Mouse (Mus musculus): Measurements from ENCODE around the gene Ggta1. TPM values are rescaled to one million over a fixed set of nuclear protein-coding genes. Genes with fewer than 3 reads are reported as not detected.

Ggta1 gene
- total and polyA plus RNA-seq, 3 experiments, result 40.5 to 55.8 (median 46.9) TPM

DNA sequence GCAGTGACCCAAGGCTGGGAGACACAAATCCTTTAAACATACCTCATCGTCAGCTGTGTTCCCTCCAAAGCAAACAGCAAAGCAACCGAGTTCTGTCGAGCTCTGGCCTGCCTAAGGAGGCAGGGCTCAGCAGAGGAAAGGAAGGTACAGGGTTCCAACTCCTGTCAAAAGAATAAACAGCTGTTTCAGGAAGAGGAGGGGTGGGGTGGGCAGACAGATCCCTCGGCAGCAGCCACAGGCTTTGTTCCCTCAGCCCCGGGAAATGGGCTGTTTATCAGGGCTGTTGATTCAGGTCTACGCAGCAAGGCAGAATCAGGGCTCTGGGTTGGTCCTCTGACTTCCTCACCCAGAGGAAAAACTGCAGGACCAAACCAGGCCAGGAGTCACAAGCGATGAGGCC is 30.6 kb downstream of the Ggta1 start:
- dilution Hi-C loops (cut with MboI; ENCODE audit: extremely low pct_ligation_motif_present, extremely low pct_unique_long_range_greater_than_20kb, low sequenced_read_pairs), result no loop called here
- peaks cover 48% of the 10 kb centered on the region for H3K79me2 ChIP-seq (replicated peaks; ENCODE audit: control insufficient read depth, extremely low read depth, insufficient read depth, poor library complexity, severe bottlenecking)
- peaks cover 18 to 35% of the 10 kb centered on the region in 2 experiments for H3K4me1 ChIP-seq (ENCODE audit: control insufficient read depth in 1 of 2, insufficient read depth in 2 of 2)
- DNase-seq (ENCODE audit: extremely low read depth), result no peak
- H3K4me3 ChIP-seq (replicated peaks in 1 of 3; ENCODE audit: low read depth in 2 of 3, low read length in 2 of 3, poor library complexity in 1 of 3), result no peak overlapping the region
- no peaks in the 10 kb centered on the region for H3K9me3 ChIP-seq (replicated peaks; ENCODE audit: low read length)
- in situ Hi-C loops (cut with MboI; ENCODE audit: low pct_ligation_motif_present, low pct_unique_long_range_greater_than_20kb, low sequenced_read_pairs), result no loop called here
- TF ChIP-seq ZC3H11A (IDR thresholded peaks at IDR 0.05; ENCODE audit: low read depth, low read length) (no peak), USF1 (IDR thresholded peaks at IDR 0.05; ENCODE audit: low read depth, low read length) (no peak), MAZ (IDR thresholded peaks at IDR 0.05; ENCODE audit: low read depth, low read length) (no peak), CHD2 (IDR thresholded peaks at IDR 0.05; ENCODE audit: low read length) (no peak), USF2 (conservative IDR thresholded peaks at IDR 0.05; ENCODE audit: low read depth, low read length) (no peak), E2F4 (IDR thresholded peaks at IDR 0.05; ENCODE audit: insufficient replicate concordance, low read depth, low read length) (no peak), MYC (IDR thresholded peaks at IDR 0.05; ENCODE audit: low read depth, low read length) (no peak), CTCF (conservative IDR thresholded peaks at IDR 0.05 in 1 of 2, IDR thresholded peaks at IDR 0.05 in 1 of 2; ENCODE audit: low read depth in 2 of 2, low read length in 2 of 2) (no peak), ELF1 (IDR thresholded peaks at IDR 0.05; ENCODE audit: low read depth, low read length) (no peak), SMC3 (IDR thresholded peaks at IDR 0.05; ENCODE audit: low read depth, low read length) (no peak), ETS1 (conservative IDR thresholded peaks at IDR 0.05; ENCODE audit: low read depth, low read length) (no peak), TCF12 (IDR thresholded peaks at IDR 0.05; ENCODE audit: low read depth, low read length) (no peak)
- no peak overlapping the region for H3K4me2 ChIP-seq (ENCODE audit: insufficient read depth, low read depth, poor library complexity, severe bottlenecking)
- H3K36me3 ChIP-seq (replicated peaks in 1 of 2; ENCODE audit: control insufficient read depth in 1 of 2, insufficient read depth in 1 of 2, low read length in 1 of 2), result peaks cover 68 to 90% of the 10 kb centered on the region in 2 experiments
- no peak overlapping the region for H3K9ac ChIP-seq (ENCODE audit: insufficient read depth, low read depth)
- no peaks in the 10 kb centered on the region for H3K27me3 ChIP-seq (replicated peaks)
- H3K27ac ChIP-seq (ENCODE audit: insufficient read depth, low read depth), result no peak overlapping the region

DNA sequence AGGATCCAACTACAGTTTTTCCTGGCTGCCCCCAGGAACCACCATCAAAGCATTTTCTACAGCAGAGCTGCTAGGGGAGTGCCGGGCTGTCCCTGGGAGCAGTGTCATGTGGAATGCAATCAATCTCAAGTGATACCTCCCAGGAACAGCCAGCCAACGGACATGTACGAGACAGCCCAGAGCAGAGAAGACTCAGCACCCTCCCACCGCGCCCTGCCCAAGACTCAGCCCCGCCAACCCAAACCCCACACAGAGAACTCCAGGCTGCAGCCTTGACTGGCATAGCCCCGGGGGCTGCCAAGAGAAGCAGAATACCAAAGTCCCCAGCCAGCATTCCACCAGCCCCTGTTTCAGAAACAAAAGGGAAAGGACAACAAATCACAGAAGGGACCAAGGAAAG is 31.0 kb downstream of the Ggta1 start:
- Histone ChIP-seq H3K4me3 (replicated peaks in 1 of 3; ENCODE audit: low read depth in 2 of 3, low read length in 2 of 3, poor library complexity in 1 of 3) (no peak overlapping the region), H3K9me3 (replicated peaks; ENCODE audit: low read length) (no peaks in the 10 kb centered on the region), H3K9ac (ENCODE audit: insufficient read depth, low read depth) (no peak overlapping the region), H3K4me2 (ENCODE audit: insufficient read depth, low read depth, poor library complexity, severe bottlenecking) (no peak overlapping the region), H3K27me3 (replicated peaks) (no peaks in the 10 kb centered on the region), H3K4me1 (ENCODE audit: control insufficient read depth in 1 of 2, insufficient read depth in 2 of 2) (peaks cover 18 to 37% of the 10 kb centered on the region in 2 experiments), H3K79me2 (replicated peaks; ENCODE audit: control insufficient read depth, extremely low read depth, insufficient read depth, poor library complexity, severe bottlenecking) (peaks cover 48% of the 10 kb centered on the region), H3K36me3 (replicated peaks in 1 of 2; ENCODE audit: control insufficient read depth in 1 of 2, insufficient read depth in 1 of 2, low read length in 1 of 2) (peaks cover 70 to 90% of the 10 kb centered on the region in 2 experiments), H3K27ac (ENCODE audit: insufficient read depth, low read depth) (no peak overlapping the region)
- no peak for TF ChIP-seq RAD21 (IDR thresholded peaks at IDR 0.05; ENCODE audit: low read depth, low read length)
- no peak for TF ChIP-seq SIN3A (IDR thresholded peaks at IDR 0.05; ENCODE audit: low read length)
- TF ChIP-seq HCFC1 (IDR thresholded peaks at IDR 0.05; ENCODE audit: low read depth, low read length), result no peak
- TF ChIP-seq CTCF (conservative IDR thresholded peaks at IDR 0.05 in 1 of 2, IDR thresholded peaks at IDR 0.05 in 1 of 2; ENCODE audit: low read depth in 2 of 2, low read length in 2 of 2), result no peak
- TF ChIP-seq TBP (conservative IDR thresholded peaks at IDR 0.05; ENCODE audit: low read depth, low read length), result no peak
- no peak for TF ChIP-seq EP300 (IDR thresholded peaks at IDR 0.05; ENCODE audit: low read length)
- TF ChIP-seq ZKSCAN1 (IDR thresholded peaks at IDR 0.05; ENCODE audit: borderline replicate concordance, low read depth, low read length), result no peak
- no peak for TF ChIP-seq RCOR1 (conservative IDR thresholded peaks at IDR 0.05; ENCODE audit: low read depth, low read length)
- TF ChIP-seq POLR2AphosphoS2 (IDR thresholded peaks at IDR 0.05; ENCODE audit: low read depth, low read length), result no peak
- TF ChIP-seq JUND (conservative IDR thresholded peaks at IDR 0.05; ENCODE audit: low read depth, low read length), result no peak
- no peak for TF ChIP-seq ZNF384 (IDR thresholded peaks at IDR 0.05; ENCODE audit: low read depth, low read length)
- TF ChIP-seq ZMIZ1 (IDR thresholded peaks at IDR 0.05; ENCODE audit: low read depth, low read length), result no peak
- TF ChIP-seq E2F4 (IDR thresholded peaks at IDR 0.05; ENCODE audit: insufficient replicate concordance, low read depth, low read length), result no peak
- no peak for TF ChIP-seq ETS1 (conservative IDR thresholded peaks at IDR 0.05; ENCODE audit: low read depth, low read length)
- TF ChIP-seq MEF2A (IDR thresholded peaks at IDR 0.05; ENCODE audit: borderline replicate concordance, low read depth, low read length), result no peak
- no peak for TF ChIP-seq MXI1 (IDR thresholded peaks at IDR 0.05; ENCODE audit: low read depth, low read length)
- no peak for DNase-seq (ENCODE audit: extremely low read depth)
- in situ Hi-C loops (cut with MboI; ENCODE audit: low pct_ligation_motif_present, low pct_unique_long_range_greater_than_20kb, low sequenced_read_pairs) (no loop called here), dilution Hi-C loops (cut with MboI; ENCODE audit: extremely low pct_ligation_motif_present, extremely low pct_unique_long_range_greater_than_20kb, low sequenced_read_pairs) (no loop called here)

Data from CH12.LX (cell line).